Mouse (Mus musculus) right cerebral cortex, postnatal 25 days (tissue): ENCODE data around the gene Wdr61.

Experiments
- DNase-seq: peaks from one replicate; pipeline ENCODE4 v3.0.0; 2022

Gene Wdr61

DNA sequence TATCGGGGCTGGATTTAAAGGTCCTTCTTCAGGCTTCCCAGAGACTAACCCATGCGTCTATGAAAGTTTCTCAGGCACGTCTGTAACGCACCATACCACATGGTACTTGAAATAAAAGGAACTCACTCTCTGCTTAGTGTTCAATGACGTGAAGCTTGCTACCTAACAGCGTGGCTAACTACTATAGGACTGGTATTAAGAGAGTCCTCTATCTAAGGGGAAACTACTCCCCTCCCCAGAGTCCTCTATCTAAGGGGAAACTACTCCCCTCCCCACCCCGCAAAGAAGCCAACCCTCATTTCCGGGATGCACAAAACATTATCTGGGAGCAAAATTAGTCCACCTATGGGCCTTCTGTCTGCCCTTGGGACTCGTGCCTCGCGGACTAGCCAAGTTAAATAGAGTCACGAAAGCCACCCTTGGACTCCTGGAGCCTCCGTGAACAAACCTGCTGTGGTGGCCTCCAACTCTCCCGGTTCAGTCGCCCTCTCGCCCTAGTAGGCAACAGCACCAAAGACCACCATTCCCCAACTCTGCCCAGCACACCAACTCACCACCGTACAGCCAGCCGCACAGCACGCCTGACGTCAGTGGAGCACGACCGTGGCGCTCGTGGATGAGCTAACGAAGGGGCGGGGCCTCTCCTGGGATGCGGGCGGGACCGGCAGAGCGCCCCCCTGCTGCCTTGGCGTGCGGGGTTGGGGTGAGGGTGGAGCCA lies at the start of gene Wdr61:
Gene Wdr61 (minus strand): TSS at position 599 of the 718 bp plus-strand sequence.
- DNase-seq, result peak; percentile 97

GRCm38 (mm10) chr9:54784003-54784402 lies 49.7 kb upstream of the Wdr61 start:
- DNase-seq, result no peak

DNA sequence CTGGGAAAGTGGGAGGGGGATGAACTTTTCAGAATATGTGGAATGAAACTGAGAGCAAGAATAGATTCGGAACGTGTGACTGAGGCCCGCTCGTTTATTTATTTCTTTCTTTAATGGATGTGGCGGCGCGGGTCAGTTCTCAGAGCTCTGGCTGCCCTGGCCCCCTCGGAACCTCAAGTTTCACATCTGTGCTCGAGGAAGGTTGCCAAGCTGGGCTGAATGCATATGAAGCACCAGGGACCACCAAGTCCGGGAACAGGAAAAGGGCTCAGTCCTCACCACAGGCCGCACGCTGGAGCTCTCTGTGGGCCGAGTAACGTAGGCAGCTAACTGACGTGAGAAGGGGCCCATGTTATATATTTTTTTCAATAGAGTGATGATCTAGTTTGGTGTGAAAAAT lies 48.2 kb upstream of the Wdr61 start:
- no peak for DNase-seq

DNA sequence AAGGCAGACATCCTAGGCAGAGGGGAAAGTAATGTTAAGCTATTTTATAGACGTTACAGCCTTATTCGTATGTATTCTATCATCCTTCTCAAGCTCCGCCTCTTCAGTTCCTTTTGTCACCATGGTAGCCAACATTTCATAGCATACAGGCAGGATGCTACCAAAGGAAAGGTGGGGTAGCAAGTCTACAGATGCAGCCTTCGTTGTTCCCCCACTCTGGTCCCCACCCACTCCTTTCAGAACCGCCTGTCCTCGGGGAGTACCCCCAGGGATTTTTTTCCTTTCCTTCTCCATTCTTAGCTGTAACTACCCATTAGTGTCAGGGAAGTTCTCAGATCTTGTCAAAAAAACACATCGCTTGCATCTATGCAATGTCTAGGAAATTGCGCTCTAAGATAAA lies 45.0 kb upstream of the Wdr61 start:
- no peak for DNase-seq

DNA sequence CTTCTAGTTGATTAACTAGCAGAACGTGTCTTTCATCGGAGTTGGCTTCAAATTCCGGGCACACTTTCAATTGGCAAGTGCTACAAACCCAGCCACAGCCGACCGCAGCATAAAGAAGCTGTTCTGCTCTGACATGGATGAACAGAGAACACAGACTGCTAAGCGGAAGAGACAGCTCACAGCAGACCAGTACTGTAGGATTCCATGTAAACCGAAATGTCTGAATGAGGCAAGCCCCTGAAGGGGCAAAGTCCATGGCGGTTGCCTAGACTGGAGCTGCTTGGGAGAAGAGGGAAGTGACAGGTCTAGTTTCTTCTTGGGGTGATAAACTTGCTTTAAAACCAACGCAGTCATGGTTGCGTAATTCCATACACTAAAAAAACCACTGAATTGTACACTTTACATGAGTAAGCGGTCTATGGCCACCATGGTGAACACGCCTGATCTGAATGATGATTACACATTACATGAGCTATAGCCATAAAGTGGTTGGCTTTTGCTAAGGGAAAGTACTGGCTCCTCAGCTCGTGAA lies 42.2 kb upstream of the Wdr61 start:
- DNase-seq, result no peak

DNA sequence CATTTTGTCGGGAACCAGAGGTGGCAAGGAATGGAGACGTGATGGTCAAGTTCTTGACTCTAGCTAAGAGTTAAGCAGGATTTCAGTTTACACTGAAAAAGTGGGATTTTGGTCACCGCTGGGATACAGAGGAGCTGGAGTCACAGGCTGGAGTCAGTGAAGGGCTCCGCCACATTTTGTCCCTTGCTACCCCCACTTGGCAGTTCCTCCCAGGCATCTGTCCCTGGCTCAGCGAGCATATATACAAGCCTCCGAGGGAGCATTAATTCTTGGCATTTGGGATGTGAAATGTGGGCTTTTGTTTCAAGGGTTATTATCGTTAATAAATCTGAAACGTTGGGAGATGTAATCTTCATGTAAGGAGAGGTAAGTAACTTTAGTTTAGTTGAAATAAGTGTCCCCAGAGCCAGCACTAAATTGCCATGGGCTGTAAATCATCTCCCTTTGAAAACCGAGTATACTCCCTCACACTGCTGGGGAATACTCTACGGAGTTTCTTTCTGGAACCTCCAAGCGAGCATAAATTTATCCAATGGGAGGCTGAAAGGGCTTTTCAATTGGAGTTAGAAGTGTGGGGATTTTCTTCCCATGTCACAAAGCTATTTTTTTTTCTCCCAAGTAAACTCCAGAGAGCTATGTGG lies 35.9 kb upstream of the Wdr61 start:
- DNase-seq, result no peak

DNA sequence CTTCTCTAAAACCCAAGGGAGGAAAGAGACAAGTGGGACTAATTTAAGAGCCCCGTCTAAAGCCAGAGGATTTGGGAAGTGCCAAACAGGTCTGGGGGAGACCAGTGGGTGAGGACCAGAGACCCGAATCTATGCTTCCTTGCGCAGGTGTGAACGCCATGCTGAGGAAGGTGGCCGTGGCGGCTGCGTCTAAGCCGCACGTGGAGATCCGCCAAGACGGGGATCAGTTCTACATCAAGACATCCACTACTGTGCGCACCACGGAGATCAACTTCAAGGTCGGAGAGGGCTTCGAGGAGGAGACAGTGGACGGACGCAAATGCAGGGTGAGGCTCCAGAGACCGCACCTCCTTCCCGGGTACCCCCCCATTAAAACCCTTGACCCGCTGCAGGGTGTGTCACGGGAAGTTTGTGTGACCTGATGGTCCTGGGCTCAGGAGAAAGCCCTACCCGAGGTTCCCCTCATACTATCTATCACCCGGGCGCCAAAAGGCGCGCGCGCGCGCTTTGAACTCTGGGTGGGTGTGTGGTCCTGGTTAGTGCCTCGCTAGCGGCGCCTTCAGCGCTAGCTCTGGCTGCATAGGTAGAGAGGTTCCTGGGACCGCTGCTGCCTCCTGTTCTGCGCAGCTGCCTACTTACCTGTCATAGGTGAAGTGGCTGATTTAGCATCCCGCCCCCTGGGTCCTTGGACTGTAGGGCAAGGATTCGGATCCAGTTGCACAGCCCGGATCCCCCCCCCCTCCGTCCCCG lies 31.2 kb upstream of the Wdr61 start:
- no peak for DNase-seq

DNA sequence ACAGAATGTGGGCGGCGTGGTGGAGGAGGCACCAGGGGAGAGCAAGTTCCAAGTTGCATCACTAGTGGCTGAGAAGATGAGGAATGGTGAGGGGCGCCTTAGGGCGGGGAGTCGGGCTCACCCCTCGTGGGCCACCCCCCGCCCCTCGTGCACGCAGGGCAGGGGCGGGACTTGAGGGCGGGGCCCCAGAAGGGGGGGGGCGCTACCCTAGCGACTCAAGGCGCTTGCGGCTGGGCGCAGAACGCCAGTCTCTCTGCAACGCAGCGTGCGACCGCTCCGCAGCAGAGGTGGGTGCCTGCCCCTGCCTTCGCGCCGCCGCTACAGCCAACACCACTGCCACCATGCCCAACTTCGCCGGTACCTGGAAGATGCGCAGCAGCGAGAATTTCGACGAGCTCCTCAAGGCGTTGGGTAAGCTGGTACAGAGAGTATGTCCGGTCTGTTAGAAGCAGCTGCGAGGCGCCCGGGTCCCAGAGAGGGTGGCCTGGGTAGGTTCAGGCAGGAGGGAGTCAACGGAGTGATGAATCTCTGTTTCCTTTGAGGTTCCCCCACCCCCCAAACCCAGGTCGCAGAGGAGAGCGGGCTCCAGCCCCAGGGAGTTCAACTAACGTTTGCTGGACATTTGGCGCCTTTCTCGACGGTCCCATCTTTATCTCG lies 30.4 kb upstream of the Wdr61 start, which contains the start of gene Crabp1:
Gene Crabp1 (plus strand): TSS at position 188 of the 657 bp plus-strand sequence.
- no peak for DNase-seq

DNA sequence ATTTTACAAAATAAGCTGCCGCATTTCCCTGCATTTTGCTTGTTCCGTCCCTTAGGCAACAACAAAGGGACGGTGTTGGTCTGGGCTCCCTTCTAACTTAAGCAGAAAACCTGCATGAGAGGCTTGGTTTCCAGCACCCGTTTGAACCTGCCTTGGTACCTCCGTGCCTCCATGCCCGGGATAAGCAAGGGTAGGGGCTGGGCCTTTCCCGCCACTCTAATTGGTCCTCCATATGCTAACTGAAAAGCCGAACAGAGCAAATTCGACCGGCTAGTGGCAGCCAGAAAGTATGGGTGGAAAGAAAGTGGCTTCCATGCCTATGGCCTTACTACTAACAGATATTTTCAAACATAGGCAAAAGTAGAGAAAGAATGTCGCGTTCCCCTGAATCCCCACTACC lies 29.8 kb upstream of the Wdr61 start:
- DNase-seq, result no peak

DNA sequence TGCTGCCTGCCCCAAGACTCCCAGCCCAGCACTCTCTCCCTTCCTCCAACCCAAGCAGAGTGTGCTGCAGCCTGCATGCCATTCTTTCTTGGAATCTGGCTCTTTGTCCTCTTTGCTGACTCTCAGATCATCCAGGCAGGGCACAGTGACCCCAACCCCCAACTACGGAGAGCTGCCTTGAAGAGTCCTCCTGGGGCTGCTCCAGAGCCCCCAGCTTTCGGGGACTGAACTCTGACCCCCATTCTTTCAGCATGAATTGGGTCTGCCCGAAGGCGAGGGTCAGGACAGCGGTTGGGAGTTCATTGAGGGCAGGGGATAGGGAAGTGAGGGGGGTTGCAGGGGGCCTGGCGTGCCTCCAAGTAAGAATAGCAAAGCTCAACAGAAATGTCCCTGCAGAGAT lies 25.3 kb upstream of the Wdr61 start:
- DNase-seq, result no peak

DNA sequence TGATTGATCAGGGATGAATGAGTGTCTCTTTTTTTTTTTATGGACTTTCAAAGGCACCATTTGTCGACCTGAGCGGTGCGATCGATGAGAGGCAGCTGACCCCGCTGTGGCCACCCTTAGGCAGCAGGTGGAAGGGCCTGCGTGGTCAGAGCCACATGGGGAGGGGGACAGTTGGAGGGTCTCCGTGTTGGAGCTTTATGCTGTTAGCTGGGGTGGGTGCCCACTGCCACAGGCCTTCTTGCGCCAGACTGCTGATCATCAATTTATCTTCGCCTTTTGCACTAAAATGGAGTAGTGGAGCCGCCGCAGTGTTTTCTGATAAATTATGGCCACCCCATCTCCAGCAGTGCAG lies 18.6 kb upstream of the Wdr61 start:
- no peak for DNase-seq

DNA sequence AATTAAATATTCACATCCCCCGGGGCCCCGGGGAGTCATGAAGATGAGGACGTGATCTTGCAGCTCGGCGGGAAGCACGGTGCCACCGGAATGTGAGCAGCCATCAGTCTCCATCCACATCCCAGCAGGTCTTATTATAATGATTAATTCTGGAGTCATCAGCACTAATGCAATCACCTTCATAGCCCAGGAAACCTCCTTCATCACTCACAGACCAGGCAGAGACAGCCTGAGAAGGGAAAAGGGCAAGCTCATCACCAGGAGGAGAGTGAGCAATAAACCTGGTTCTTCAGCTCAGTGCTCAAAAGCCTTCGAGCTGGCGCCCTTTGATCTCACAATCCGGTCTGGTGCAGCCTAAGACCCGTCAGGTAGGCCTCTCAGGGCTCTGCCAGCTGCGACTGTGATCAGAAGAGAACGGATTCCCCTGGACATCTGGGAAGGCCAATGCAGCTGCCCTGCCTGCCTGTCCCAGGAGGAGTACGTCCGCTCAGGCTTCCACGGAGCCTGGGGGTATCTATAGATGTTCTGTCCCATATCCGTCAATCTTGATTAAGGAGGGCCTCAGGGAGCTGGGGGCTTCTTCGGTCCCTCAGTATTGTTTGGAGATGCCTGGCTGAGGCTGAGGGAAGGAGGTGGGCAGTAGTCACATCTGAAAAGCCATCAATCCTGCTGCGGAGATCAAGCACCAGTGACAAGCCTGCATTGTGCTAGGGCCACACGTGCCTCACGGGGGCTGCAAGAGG lies 18.1 kb upstream of the Wdr61 start:
- DNase-seq, result no peak

GRCm38 (mm10) chr9:54751684-54752083 lies 17.4 kb upstream of the Wdr61 start:
- no peak for DNase-seq

- no peak for DNase-seq
These were observed 16.1 kb upstream of the Wdr61 start for GRCm38 (mm10) chr9:54750215-54750981.

DNA sequence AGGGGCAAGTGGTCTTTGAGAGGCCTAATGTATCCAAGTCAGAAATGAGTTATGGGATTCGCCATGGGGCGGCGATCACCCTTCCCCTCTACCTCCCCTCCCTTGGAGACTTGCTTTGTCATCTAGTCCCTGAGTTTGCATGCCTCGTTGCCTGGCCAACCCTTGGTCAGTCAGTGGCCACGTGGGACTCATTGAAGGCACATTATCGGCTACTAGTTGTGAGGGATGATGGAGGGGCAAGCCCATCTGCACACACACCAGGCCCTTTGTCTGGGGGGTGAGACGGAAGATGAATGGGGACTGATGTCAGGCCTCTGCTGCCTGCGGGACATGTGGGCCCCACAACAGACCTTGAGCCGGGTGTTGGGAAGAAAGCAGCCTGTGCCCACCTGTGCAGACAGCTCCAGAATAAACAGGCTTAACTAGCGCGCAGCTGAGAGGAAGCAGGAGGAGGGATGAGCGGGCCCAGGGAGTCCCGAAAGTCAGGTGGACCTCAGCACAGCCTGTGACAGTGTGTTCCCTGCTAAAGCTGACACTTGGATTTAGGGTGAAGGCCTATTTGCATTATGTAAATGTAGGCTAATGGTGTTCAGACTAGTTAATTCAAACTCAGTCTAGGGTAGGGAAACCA lies 11.5 kb upstream of the Wdr61 start:
- DNase-seq, result no peak

DNA sequence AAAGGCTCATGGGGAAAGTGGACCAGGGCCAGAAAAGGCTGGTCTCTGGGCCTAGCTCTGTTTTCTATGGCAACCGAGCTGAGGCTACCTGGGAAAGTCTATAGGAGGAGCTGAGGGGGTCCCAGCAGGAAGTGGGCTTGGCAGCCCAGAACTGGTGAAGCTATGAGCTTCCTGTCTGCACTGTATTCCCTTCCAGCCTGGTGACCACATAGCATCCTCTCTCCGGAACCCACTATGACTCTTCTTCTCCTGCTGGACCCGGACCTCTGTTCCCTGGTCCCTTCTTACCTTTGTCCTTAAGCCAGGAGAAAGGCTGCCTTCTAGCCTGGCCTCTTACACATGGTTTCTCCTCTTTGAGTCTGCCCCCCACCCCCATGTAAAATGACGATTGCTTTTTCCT lies 9.6 kb upstream of the Wdr61 start:
- no peak for DNase-seq

- DNase-seq, result peak; percentile 53
These were observed 4.1 kb upstream of the Wdr61 start for GRCm38 (mm10) chr9:54738376-54738775.

DNA sequence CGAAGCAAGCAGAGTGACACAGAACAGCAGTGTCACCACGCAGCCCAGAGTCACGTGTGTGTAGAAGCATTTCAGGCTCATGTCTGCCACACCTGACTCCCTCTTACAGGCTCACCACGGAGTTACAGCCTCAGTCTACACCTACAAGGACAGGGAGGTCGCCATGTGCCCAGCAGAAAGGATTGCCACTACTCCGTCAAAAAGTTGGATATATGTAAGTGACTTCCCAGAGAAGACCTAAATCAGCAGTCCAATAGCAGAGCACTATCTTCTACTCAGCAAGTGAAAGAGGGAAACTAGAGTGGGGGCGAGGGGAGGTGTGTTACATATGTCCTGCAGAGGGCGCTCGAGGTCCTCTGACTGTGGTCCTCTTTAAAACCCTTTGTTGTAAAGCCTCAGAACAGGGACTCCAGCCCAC lies 2.0 kb upstream of the Wdr61 start:
- DNase-seq, result no peak

GRCm38 (mm10) chr9:54734639-54735252 lies 427 bp upstream of the Wdr61 start:
- DNase-seq, result no peak

GRCm38 (mm10) chr9:54732122-54732521 lies 2.2 kb downstream of the Wdr61 start:
- no peak for DNase-seq

DNA sequence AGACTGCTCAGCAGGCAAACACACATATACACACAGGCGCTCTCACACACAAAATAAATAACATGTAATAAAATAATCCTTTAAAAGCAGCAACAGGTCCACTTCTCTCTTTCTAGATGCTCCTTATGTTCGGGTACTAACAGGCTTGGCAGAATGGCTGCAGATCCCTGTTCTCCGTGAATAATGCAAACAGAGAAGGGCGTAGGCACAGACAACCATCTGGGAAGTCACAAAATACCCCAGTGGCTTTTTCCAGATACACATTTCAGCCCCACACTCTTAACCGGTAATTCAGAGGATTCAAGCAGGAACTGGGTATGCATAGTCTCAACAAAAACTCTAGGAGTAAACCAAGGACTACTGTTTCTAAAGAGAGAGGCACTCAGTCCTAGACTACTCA lies 8.0 kb downstream of the Wdr61 start:
- no peak for DNase-seq
